Mouse (Mus musculus) induced T-regulatory cell, adult 2 months (primary cell): ENCODE measurements around the gene Gm16430.
"Not testable (repeated sequence)": the region's sequence is repeated elsewhere in the genome, so short reads cannot be mapped to it uniquely, and the experiment has no call there.

Experiments used
- DNase-seq: peaks from one replicate; pipeline ENCODE4 v3.0.0-alpha.2; 2012; ENCODE audit warnings: low read depth

Gene Gm16430

GRCm38 (mm10) chrX:54621911-54622310, at the start of gene Gm16430:
Gene Gm16430 (plus strand): TSS chrX:54622211.
- DNase-seq, result not testable (repeated sequence)
